Mouse (Mus musculus) forebrain, embryonic 16.5 days (tissue): Measurements from ENCODE around the gene Set. TPM values are rescaled to one million over a fixed set of nuclear protein-coding genes. Genes with fewer than 3 reads are reported as not detected.

Experiments used
- ATAC-seq: fragments of 200-750 bp; cut with Nextera tagmentation; 2 replicates; pipeline ENCODE4 v1.8.0; 2017; ENCODE audit warnings: mild to moderate bottlenecking, moderate library complexity
- H3K27ac ChIP-seq: fragments of 300-500 bp; sonication (generic); 2 replicates; pipeline ENCODE4 v1.5.1; 2014; ENCODE audit warnings: low read length, control low read depth
- H3K27me3 ChIP-seq: fragments of 300-500 bp; sonication (generic); replicated peaks from 2 replicates; pipeline ENCODE4 v1.6.1; 2014; ENCODE audit warnings: low read length; ENCODE audit not compliant: control insufficient read depth, insufficient read depth
- H3K36me3 ChIP-seq: fragments of 300-500 bp; sonication (generic); 2 replicates; pipeline ENCODE4 v1.6.1; 2014; ENCODE audit not compliant: control insufficient read depth, insufficient read depth
- H3K4me1 ChIP-seq: fragments of 300-500 bp; sonication (generic); replicated peaks from 2 replicates; pipeline ENCODE4 v1.6.1; 2014; ENCODE audit warnings: low read length; ENCODE audit not compliant: control insufficient read depth, insufficient read depth
- H3K4me2 ChIP-seq: fragments of 300-500 bp; sonication (generic); 2 replicates; pipeline ENCODE4 v1.6.1; 2014; ENCODE audit warnings: mild to moderate bottlenecking, low read length, control low read depth
- H3K4me3 ChIP-seq: fragments of 300-500 bp; sonication (generic); replicated peaks from 2 replicates; pipeline ENCODE4 v1.5.1; 2014; ENCODE audit warnings: mild to moderate bottlenecking, low read length, control low read depth
- H3K9ac ChIP-seq: fragments of 300-500 bp; sonication (generic); replicated peaks from 2 replicates; pipeline ENCODE4 v1.6.1; 2014; ENCODE audit warnings: low read depth, low read length, control low read depth
- H3K9me3 ChIP-seq: fragments of 300-500 bp; sonication (generic); 2 replicates; pipeline ENCODE4 v1.6.1; 2016; ENCODE audit warnings: low read length; ENCODE audit not compliant: control insufficient read depth
- WGBS: fragments of 180-500 bp; shearing (Covaris S2); extraction: QIAGEN DNeasy Blood & Tissue Kit; methylation state at CpG from one replicate; pipeline ENCODE4 v1.1.7; 2014; 5-methylcytosine and 5-hydroxymethylcytosine counted together
- polyA plus RNA-seq: library from polyadenylated mRNA; unstranded; fragments of >200 nt; fragmentation: Nextera tagmentation; extraction: Ambion mirVana; gene quantifications from 2 replicates; pipeline ENCODE4 v1.2.1, GENCODE M21; 2015

Set gene
- polyA plus RNA-seq, 1 experiment from 2014 or later: 407 TPM

DNA sequence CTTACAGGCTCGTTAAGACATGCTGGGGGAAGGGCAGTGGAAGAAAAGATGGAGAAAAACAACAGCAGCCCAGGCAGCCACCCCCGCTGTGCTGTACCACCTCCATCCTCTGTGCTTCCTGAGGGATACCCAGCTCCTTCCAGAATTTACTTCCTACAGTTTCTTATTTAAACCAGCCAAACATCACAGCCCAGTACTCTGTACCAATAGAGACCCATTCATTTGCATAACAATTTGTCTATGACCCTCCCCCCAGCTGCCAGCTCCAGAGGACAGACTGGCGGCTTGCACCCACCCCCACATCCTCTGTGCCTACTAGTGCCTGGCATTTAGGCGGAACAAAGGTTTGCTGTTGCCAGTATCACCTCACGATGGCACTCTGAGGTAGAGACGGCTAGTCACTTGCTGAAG lies 62.5 kb downstream of the Set start:
- Histone ChIP-seq H3K4me2 (peak overlapping the region; percentile 8; the same call in 1 of the 2 replicates), H3K4me1 (peaks cover 33% of the 10 kb centered on the region), H3K9me3 (no peaks in the 10 kb centered on the region), H3K27ac (peak overlapping the region; percentile 71), H3K36me3 (no peaks in the 10 kb centered on the region), H3K4me3 (no peak overlapping the region), H3K9ac (no peak overlapping the region), H3K27me3 (no peaks in the 10 kb centered on the region)
- peak; percentile 73 for ATAC-seq
- WGBS: 7% methylated on average over 6 of the region's 6 CpGs

DNA sequence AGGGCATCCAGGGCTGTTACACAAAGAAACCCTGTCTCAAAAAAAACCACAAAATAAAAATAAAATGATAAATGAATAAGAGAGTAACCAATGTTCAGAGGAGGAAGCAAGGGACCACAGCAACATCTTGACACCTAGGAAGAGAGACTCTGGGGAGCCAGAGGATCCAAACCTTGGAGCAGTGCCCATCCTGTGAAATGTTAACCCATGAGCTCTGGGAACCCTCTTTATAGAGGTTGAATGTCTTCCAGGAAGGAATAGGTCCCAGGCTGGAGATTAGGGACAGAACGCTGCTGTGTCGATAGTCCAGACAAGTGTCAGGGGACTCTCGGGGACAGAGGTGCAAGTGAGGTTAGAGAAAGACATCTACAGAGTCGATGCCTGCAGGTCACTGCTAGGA lies 63.1 kb downstream of the Set start:
- H3K9ac ChIP-seq: no peak overlapping the region
- WGBS: 82% methylated on average over 4 of the region's 4 CpGs

More for the DNA sequence above, 63.1 kb downstream of the Set start:
- no peaks in the 10 kb centered on the region for H3K9me3 ChIP-seq
- no peak for ATAC-seq
- H3K4me3 ChIP-seq: no peak overlapping the region
- no peak overlapping the region for H3K4me2 ChIP-seq
- H3K27me3 ChIP-seq: no peaks in the 10 kb centered on the region
- peaks cover 37% of the 10 kb centered on the region for H3K4me1 ChIP-seq
- H3K36me3 ChIP-seq: no peaks in the 10 kb centered on the region
- H3K27ac ChIP-seq: peak overlapping the region; percentile 71

Other genes with a start within 250 kb of the Set start
- gene Urm1, start 237.3 kb upstream of the Set start, polyA plus RNA-seq: 18.9 and 20.2 TPM in 2 replicates
- 7.3 and 8.4 TPM in 2 replicates for gene Cercam, start 188.2 kb upstream of the Set start, polyA plus RNA-seq
- 61.4 and 73.7 TPM in 2 replicates for gene Odf2, start 168.2 kb upstream of the Set start, polyA plus RNA-seq
- gene Gle1, start 122.0 kb upstream of the Set start, polyA plus RNA-seq: 98.6 and 101 TPM in 2 replicates
- gene Sptan1, start 91.8 kb upstream of the Set start, polyA plus RNA-seq: 243 and 294 TPM in 2 replicates
- gene Wdr34, start 8.5 kb upstream of the Set start, polyA plus RNA-seq: 70.2 and 83.3 TPM in 2 replicates
- gene Pkn3, start 20.3 kb downstream of the Set start, polyA plus RNA-seq: 2.6 and 3.4 TPM in 2 replicates
- 17.8 and 19.0 TPM in 2 replicates for gene Zdhhc12, start 36.3 kb downstream of the Set start, polyA plus RNA-seq
- 10.9 and 16.5 TPM in 2 replicates for gene Zer1, start 67.2 kb downstream of the Set start, polyA plus RNA-seq
- gene Tbc1d13, start 76.4 kb downstream of the Set start, polyA plus RNA-seq: 10.5 and 12.7 TPM in 2 replicates
- gene Endog, start 114.1 kb downstream of the Set start, polyA plus RNA-seq: 10.7 and 13.3 TPM in 2 replicates
- gene Spout1, start 121.1 kb downstream of the Set start, polyA plus RNA-seq: 63.8 and 65.9 TPM in 2 replicates
- 15.4 and 16.3 TPM in 2 replicates for gene Kyat1, start 148.5 kb downstream of the Set start, polyA plus RNA-seq
- gene Lrrc8a, start 180.3 kb downstream of the Set start, polyA plus RNA-seq: 58.9 and 59.7 TPM in 2 replicates
- 0.46 and 0.58 TPM in 2 replicates for gene Gm28035, start 183.2 kb downstream of the Set start, polyA plus RNA-seq
- gene Phyhd1, start 208.8 kb downstream of the Set start, polyA plus RNA-seq: 9.4 and 9.5 TPM in 2 replicates
- gene Gm28038, start 223.7 kb downstream of the Set start, polyA plus RNA-seq: not detected in 2 replicates
- 30.2 and 35.9 TPM in 2 replicates for gene Dolk, start 229.0 kb downstream of the Set start, polyA plus RNA-seq
- 25.3 and 26.2 TPM in 2 replicates for gene Nup188, start 229.0 kb downstream of the Set start, polyA plus RNA-seq